In the genomic region with DNA sequence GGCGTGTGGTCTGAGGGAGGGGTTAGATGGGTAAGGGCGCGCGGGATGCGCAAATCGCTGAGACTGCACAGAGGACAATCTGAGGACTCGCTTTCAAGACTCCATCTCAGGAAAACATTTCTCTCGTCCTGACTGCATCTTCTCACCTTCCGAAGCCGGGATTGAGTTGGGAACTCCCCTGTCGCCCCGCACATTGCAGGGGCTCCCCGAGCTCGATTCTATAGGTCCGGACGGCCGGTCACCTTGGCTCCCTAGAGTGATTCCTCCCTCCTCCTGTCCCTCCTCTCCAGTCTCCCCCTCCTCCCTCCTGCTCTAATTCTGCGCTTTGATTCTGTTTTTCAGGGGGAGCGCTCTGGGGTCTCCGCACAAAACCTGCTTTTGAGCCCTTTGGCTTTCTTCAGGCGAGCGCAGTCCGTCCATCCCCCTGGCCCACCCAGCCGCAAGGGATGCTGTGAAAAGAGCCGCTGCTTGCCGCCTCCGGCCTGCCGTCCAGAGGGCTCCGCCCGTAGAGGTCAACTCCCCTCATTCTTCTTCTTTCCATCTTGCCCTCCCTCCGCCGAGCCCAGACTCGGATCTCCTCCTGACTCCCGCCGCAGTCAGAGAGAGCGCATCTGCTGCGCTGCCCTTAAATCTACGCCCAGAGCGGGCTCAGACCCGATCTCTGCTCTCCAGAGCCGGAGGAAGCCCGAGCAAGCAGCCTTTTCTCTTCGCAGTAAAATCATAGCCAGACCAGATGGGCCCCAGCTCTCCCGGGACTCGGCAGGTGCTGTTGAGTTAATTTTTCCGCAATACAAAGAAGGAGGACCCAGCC, we compare ENCODE assay signal across 8 mouse cellular contexts.
DNase-seq lines count a peak whose midpoint lies in the region; ATAC-seq and TF ChIP-seq lines count a peak whose summit lies in the region.

No protein-coding gene starts in this region.

- DNase-seq in ES-CJ7 (ENCODE audit: low read depth, low spot score), result peak; percentile 65
- DNase-seq in cerebellum, adult 18-20 months, result peak; percentile 66 to 76
- DNase-seq in forebrain, postnatal 0 days, result peak; percentile 58
- peak; percentile 71 to 78 for DNase-seq in left cerebral cortex, postnatal 14 days (ENCODE audit: low spot score in 2 of 2)
- peak; percentile 70 for DNase-seq in retina, postnatal 1 day
- DNase-seq in gastrocnemius, postnatal 25 days, result no peak
- no peak for DNase-seq in thymus, postnatal 4 days

- peak overlapping the region; percentile 75 for H3K4me2 ChIP-seq in forebrain, postnatal 0 days (ENCODE audit: low read depth)

- H3K27me3 ChIP-seq in forebrain, postnatal 0 days (ENCODE audit: insufficient read depth, low read length), result no peaks in the 10 kb centered on the region

- intact Hi-C loops in left cerebral cortex, postnatal 14 days (cut with DNase I), result loop anchor here (2.0 kb wide), 1 partner anchor 978 kb away; no protein-coding TSS in a partner anchor

- H3K9ac ChIP-seq in forebrain, postnatal 0 days, result peak overlapping the region; percentile 89

- ATAC-seq in forebrain, postnatal 0 days, result peak; percentile 63
- ATAC-seq in erythroblast, adult 5-6 weeks (replicated peaks; ENCODE audit: low FRiP score, poor library complexity, severe bottlenecking), result no peak

- H3K4me1 ChIP-seq in forebrain, postnatal 0 days (ENCODE audit: insufficient read depth), result no peaks in the 10 kb centered on the region

- H3K4me3 ChIP-seq in forebrain, postnatal 0 days (ENCODE audit: low read depth, low read length), result peak overlapping the region; percentile 57

- peaks cover 5% of the 10 kb centered on the region; the same call in 1 of the 2 replicates for H3K36me3 ChIP-seq in forebrain, postnatal 0 days (ENCODE audit: insufficient read depth)

- no peaks in the 10 kb centered on the region for H3K9me3 ChIP-seq in forebrain, postnatal 0 days (ENCODE audit: low read length)

- H3K27ac ChIP-seq in forebrain, postnatal 0 days (ENCODE audit: low read depth, low read length), result peak overlapping the region; percentile 91

- 4% methylated on average over 46 of the region's 46 CpGs for WGBS in forebrain, postnatal 0 days

- no peak for TF ChIP-seq CTCF in forebrain, postnatal 0 days (IDR thresholded peaks at IDR 0.05; ENCODE audit: low read depth)

Comparison
In these comparisons a context has a peak if more than half of its experiments do, and no peak if none do; other contexts are left out.
1. DNase-seq: peak in ES-CJ7 (single experiment), cerebellum, adult 18-20 months (2 of 2), forebrain, postnatal 0 days (single experiment), left cerebral cortex, postnatal 14 days (2 of 2) and retina, postnatal 1 day (single experiment); none in gastrocnemius, postnatal 25 days (single experiment) and thymus, postnatal 4 days (single experiment).